Mouse (Mus musculus) A20 (cell line): ENCODE measurements at regions not wholly inside any gene's neighbourhood (a gene's known extent, or its start where the extent isn't known, plus 50 kb on each side); places are given as distances from the start of the nearest gene placed in this dataset.

Experiments
- DNase-seq: peaks from one replicate; pipeline ENCODE4 v3.0.0-alpha.2; 2011; ENCODE audit warnings: low read depth, low spot score

- no peak for DNase-seq
These were observed 1185.0 kb upstream of the Cdh7 start for GRCm38 (mm10) chr1:108797053-108797801.

DNA sequence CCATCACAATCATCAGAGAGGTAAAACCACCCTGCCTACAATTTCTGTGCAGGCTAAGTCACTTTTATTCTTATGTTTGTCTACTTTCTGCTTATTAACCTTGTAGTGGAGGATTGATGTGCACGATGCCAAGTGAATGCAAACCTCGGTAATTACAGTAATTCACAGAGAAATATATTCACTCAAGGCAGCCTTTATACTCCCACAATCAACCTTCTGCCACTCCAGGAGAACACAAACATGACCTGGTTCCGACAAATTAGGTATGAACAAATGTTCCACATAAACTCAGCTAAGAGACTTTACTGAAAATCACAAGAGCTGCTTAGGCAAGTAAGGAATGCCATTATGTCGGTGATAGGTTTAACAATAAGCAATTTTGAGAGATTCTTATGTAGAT, 1182.1 kb upstream of the Cdh7 start:
- no peak for DNase-seq

DNA sequence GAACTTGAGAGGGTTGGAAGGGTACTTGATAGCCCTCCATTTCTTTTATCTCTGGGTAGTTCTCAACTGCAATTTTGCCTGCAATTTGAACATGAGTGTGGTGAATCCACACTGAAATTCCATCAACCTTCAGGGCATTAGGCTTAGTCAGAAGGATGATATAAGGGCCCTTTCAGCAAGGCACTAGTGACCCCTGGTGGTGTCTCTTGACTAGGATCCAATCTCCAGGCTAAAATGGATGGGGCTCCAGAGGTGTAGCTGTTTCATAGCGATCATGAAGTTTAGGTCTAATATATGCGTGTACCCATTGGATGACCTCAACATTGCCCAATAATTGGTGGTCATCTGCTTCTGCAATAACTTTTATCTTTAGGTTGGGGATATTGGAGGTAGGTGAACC, 1155.0 kb upstream of the Cdh7 start:
- DNase-seq: peak; percentile 41
